Mouse (Mus musculus) urinary bladder, postnatal 4 days (tissue): ENCODE measurements at regions not wholly inside any gene's neighbourhood (a gene's known extent, or its start where the extent isn't known, plus 50 kb on each side); places are given as distances from the start of the nearest gene placed in this dataset.

Experiments
- DNase-seq, 2 experiments: peaks; one replicate each; pipeline ENCODE4 v3.0.0; 2021 to 2022; ENCODE audit warnings: low spot score in 2 of 2

GRCm38 (mm10) chr14:76188105-76188645, 77.5 kb downstream of the Nufip1 start:
- DNase-seq, result no peak

DNA sequence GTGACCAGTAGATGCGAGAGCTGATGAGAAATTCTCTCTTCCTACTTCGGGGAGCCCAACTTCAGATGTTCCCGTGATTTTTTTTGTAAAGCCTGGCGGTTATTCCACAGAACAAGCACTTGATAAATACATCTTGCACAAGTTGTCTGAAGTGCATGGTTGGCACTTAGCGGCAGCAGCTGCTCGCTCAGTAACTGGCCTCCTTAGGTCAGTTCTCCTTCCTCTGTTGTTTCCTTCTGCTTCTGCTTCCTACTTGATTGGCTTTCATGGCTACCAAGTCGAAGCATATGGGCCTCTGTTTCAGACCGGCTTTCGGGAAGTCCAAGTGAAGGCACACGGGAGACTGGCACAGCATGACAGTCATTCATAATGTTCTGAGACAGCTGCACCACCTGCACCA, 84.6 kb downstream of the Nufip1 start:
- DNase-seq, result no peak

GRCm38 (mm10) chr14:76197357-76197756, 86.7 kb downstream of the Nufip1 start:
- no peak for DNase-seq

DNA sequence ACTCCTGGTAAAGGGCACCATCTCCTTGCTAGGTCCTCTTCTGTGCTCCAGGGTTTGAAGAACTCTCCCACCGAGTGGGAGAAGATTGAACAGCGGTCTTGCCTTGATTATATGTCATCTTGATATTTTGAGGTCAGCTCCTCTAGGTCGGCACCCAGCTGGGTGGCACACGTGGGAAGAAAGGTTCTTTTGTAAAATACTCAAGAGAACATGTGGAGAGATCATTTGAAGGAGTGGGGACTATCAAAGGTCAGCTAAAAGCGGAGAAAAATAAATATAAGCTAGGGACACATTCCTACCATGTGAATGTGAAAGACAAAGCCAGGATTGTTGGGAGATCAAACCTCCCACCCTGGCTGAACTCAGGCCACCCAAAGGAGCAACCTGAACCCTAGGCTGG, 87.7 kb downstream of the Nufip1 start:
- no peak for DNase-seq

DNA sequence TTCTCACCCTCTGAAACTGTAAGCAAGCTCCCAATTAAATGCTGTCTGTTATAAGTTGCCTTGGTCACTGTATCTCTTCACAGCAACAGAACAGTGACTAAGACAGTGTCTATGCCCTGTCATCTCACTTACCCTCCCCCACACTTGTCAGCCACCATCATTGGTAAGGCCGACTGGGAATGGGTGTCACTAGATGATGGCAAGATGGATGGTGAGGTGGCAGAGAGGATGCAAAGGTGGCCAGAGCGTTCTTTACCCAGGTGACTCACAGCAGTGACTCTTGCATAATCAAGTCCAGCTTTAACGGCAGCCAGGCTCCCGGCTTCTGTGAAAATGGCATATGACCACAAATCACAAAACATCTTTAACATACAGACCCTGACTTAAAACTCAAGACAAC, 91.9 kb downstream of the Nufip1 start:
- DNase-seq, result no peak

DNA sequence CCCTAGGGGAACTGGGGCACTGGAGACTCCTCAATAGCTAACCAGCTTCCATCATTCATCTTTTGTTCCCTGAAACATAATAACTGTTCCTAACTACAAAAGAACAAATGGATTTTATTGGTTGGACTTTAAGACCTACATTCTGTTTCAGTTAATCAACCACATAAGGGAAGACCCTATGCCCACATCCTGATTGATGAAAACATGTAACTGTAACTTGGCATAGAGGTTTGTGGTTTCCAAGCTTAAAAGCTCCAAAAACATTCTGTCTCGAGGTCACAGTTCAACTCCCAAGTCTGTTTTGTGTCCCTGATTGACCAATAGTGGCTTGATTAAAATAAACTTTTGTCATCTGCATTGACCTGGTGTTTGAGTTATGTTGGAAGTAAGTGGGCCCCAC, 92.4 kb downstream of the Nufip1 start:
- no peak for DNase-seq

DNA sequence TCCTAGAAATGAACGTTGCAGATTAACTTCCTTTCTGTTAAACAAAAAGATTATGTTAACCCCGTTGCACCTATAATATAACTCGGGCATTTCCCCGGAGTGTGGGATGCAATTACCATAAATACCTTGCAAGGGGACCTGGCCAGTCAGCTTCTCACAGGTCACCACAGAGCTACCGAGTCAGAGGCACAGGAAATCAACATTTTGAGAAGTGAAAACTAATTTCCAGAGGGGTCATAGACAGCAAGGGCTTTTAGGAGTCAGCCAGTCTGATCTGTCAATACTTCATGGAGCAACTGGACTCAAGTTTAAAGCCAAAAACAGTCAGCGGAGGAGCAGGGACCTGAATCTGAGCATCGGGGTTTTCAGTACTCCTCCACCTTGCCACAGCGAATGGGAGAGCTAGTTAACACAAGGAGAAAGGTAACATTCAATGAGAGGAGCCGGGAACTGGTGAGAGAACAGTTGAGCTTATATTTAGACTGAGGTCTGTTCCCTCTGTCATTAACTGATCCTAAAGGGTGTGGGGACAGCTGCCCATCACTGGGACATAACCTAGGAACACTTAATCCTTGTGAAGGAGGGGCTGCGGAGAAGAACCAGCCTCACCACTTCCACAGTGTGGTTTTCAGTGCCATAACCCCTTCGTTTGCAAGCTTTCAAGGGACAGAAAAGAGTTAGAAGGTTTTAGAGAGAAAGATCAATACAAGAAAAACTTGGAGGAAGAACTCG, 105.9 kb downstream of the Nufip1 start:
- peak in 1 of 2 experiments; percentile 9 for DNase-seq

DNA sequence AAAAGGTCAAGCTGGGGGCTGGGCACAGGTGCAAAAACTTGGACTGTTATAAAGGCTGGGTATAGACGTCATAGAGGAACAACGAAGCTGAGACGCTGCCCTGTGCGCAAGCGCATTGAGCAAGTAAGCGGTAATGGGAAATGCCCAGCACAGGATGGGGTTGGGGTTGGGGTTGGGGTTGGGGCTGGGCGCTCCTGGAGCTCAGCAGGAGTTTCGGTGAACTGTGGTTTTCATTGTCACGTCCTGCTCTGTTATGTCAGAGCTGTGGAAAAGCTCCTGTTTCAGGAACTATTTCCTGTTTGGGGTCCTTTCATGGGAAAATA, 106.4 kb downstream of the Nufip1 start:
- DNase-seq, result no peak

- DNase-seq, result no peak
These were observed 107.0 kb downstream of the Nufip1 start for GRCm38 (mm10) chr14:76217571-76218256.

DNA sequence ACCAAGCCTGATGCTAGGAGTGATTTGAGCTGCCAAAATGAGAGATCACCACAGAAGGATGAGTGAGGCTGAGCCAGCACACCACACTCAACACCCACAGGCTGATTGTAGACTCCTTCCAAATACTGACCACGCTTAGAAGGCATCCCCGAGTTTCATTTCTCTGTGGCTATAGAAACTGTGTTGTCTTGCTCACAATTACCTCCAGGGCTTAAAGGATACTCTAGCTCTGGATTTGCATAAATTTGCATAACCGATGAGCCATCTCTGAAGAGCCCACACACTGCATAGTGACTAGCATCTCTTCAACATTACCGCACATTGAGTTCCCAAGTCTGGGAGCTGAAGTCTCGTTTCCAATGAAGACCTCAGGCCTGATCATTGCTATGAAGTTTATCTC, 110.3 kb downstream of the Nufip1 start:
- DNase-seq, result no peak

DNA sequence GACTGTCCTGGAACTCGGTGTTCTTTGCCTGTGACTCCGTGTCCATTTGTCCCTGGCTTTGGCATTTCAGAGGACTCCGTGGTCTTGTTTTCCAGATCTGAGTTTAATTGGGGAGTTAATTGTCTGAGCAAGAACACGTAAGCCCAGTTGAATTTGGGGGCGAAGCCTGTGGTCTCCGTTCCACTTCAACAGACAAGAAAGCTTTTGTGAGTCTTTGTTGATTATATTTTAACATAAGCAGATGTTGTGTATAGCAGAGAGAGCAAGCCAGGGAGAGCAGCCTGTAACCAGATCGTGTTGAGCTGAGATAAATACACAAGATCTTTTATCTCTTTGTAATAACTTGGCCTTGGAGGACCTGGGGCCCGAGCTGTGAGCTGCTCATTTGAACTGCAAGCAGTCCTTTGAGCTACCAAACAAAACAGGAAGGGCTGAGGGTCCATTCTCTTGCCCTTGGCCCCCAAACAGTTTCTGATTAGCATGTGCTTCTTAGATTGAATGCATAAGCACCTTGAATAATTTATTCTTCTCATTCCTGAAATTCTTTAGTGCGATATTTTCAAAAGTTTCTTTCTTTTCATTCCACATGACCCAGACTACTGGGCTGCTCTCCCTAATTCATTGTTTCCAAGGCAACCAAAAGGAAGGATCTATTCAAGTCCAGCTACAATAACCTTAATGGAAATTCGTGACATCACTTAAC, 111.1 kb downstream of the Nufip1 start:
- peak in 1 of 2 experiments; percentile 25 for DNase-seq

GRCm38 (mm10) chr14:76222320-76222626, 111.6 kb downstream of the Nufip1 start:
- DNase-seq, result peak in 1 of 2 experiments; percentile 1

GRCm38 (mm10) chr14:76223036-76223650, 112.5 kb downstream of the Nufip1 start:
- peak in 1 of 2 experiments; percentile 56 for DNase-seq

DNA sequence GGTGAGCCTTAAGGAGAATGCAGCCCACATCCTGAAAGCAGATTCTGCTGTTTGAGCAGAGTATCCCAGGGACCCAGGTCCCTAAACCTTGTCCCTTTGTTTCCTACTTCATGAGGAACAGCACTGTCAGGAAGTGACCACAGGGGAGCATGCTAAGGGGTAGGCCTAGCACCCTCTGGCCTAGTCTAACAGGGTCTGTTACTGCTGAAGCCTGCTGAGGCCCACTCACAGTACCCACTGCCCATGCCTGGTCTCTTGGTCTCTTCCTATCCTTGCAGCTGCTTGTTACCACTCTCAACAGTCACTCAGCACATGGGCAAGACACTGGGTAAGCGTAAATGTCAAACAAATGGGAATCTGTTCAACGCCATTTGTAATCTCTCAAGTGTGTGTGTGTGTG, 113.2 kb downstream of the Nufip1 start:
- peak in 1 of 2 experiments; percentile 10 for DNase-seq

GRCm38 (mm10) chr14:76225532-76225931, 114.8 kb downstream of the Nufip1 start:
- peak in 1 of 2 experiments; percentile 9 for DNase-seq

DNA sequence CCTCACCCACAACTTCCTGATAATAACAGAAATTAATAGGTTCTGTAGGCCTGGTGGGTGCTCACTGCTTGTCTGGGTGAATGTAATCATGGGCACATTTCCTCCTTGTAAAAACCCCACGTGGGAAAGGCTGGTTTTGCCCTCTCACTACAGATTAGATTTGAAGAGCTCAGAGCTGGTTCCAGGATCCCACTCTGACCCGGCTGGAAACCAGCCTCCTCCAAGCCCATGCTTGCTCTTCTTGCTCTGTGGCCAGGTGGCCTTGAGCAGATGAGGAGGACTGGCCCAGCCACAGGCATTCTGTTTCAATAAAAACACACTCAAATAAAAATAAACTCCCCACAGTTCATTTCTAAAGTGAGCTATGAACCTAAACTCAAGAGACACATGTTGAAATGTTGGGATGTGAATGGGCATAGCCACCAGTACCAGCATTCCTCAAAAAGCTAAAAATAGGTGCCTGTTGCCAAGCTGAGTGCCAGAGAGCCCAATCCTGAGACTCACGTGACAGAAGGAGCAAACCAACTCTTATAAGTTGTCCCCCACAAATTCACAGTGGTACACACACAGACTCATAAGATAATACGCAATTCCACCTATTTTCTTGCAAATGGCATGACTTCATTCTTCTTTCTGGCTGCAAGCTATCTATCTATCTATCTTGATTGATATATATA, 116.1 kb downstream of the Nufip1 start:
- peak in 1 of 2 experiments; percentile 46 for DNase-seq

DNA sequence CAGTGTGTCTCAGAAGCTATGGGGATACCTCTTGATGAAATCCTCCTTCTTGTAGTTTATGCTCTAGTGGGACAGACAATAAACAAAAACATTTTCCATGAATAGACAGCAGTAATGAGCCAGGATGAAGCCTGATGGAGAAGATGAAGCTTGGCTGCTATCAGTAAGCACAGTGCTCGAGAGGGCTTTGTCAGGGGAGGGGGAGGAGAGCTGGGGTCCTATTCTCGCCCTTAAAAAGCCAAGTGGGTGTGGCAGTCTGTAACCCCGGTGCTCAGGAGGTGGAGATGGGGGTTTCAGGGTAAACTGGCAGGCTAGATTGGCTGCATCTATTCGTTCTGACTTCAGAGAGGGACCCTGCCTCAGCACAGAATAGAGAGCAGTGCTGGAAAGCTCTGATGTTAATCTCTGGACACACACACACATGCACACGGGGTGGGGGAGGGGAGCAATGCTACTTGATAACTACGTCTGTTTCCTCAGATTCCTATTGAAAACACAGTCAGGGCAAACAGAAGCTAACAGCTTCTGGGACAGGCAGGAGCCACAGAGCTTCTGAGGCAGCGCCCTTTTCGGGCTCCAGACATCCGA, 118.4 kb downstream of the Nufip1 start:
- DNase-seq, result peak in 1 of 2 experiments; percentile 25

DNA sequence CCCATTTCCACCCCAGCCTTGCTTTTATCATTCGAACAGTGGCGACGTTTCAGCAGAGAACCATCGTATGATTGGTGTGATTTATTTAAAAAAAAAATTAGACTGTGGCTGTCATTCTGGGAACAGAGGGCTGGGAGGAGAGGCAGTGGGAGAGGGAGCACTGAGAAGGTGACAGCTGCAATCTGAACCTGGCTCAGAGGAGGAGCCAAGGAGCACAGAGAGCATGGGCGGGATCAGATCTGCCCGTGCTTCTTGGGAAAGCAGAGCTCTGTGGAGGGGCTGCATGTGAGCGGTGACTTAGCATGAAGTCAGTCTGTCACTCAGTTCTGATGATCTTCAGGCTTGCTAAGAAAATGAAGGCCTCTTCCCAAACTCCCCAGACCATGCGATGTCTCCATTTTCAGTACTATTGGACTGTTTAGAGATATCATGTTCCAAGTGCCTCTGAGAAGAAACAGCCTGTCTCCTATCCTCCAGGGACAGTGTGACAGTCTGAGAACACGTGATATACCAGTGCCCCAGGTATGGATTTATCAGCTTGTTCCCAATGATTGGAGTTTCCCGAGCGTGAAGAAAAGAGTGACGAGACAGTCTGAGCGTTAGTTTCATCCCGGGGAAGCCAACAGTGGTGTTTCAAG, 129.3 kb downstream of the Nufip1 start:
- no peak for DNase-seq

DNA sequence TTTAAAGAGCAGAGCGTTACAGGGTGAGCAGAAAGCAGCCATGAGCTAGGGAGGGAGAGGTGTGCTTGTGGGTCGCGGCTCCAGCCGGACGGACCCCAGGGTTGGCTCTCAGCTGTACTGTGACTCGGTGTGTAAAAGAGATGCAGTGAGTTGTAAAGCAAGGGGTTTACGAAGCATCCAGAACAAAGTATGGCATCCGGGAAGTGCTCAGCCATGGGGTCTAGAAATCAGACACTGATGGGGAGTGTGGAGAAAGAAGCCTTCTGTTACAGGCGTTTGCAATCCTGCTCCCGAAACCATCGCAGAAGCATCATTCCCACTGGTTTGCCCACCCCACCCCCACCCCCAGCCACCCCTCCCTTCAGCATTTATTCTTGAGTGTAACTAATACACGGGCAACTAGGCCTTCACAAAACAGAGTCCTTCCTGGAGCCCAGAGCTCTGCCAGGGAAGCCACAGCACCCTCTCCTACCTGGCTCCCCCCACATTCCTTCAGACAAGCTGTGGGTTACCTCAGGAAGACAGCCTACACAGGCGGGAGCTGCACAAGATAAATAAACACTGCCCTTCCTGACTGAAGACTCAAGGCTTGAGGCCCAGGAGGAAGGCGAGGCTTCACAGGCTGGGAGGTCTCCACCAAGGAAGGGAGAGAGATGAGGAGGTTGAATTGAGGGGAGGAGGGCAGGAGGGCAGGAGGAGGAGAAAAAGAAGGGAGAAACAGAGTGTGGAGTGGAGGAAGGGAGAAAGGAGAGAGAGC, 133.1 kb downstream of the Nufip1 start:
- no peak for DNase-seq
